Mouse (Mus musculus) layer of hippocampus, postnatal 14 days (tissue): Measurements from ENCODE around the gene Fgb. TPM values are rescaled to one million over a fixed set of nuclear protein-coding genes. Genes with fewer than 3 reads are reported as not detected.

Experiments used
- total RNA-seq, 2 experiments: library from RNA; stranded (reverse); gene quantifications; 2 replicates each; pipeline ENCODE4 v1.2.3; 2021

The Fgb gene
- total RNA-seq, 2 experiments from 2014 or later = not detected

Other genes starting within 250 kb of the Fgb start
- gene Rbm46, start 173.4 kb downstream of the Fgb start, total RNA-seq = under 1 TPM; 0.60 to 0.94 TPM
- under 1 TPM; 0.10 to 0.21 TPM for gene Lrat, start 145.9 kb downstream of the Fgb start, total RNA-seq
- gene Fgg, start 42.1 kb downstream of the Fgb start, total RNA-seq = not detected
- not detected for gene Fga, start 23.8 kb downstream of the Fgb start, total RNA-seq
- gene Plrg1, start 5.7 kb upstream of the Fgb start, total RNA-seq = 10 to 100 TPM; 43.6 to 44.4 TPM
- gene Dchs2, start 78.1 kb upstream of the Fgb start, total RNA-seq = 1 to 10 TPM; 5.0 to 5.3 TPM